Mouse (Mus musculus): ENCODE measurements around the gene Tmem247. TPM values are rescaled to one million over a fixed set of nuclear protein-coding genes. Genes with fewer than 3 reads are reported as not detected.

The Tmem247 gene
- polyA plus RNA-seq, 1 experiment from 2014 or later: not detected

DNA sequence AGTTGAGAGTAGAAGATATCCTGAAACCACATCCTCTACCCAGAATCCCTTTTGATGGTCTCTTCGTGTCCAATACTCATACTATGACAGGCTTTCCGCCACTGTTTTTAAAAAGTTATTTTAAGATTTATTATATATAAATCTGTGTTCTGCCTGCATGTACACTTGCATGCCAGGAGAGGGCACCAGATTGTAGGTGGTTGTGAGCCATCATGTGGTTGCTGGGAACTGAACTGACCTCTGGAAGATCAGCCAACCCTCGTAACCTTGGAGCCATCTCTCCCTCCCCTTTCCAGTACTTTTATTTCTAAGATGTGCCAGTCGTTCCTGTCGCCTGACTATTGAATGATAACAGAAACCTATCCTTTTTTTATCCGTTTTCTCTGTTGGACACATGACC, 1.6 kb downstream of the Tmem247 start:
- ATAC-seq (replicated peaks; ENCODE audit: low FRiP score): no peak
- Histone ChIP-seq H3K36me3 (no peaks in the 10 kb centered on the region), H3K9ac (no peak overlapping the region), H3K4me3 (replicated peaks) (no peak overlapping the region), H3K27me3 (no peaks in the 10 kb centered on the region), H3K9me3 (replicated peaks) (no peaks in the 10 kb centered on the region), H3K27ac (no peak overlapping the region), H3K4me2 (no peak overlapping the region), H3K4me1 (peaks cover 9% of the 10 kb centered on the region)
- WGBS: 68% methylated on average over 6 of the region's 6 CpGs

DNA sequence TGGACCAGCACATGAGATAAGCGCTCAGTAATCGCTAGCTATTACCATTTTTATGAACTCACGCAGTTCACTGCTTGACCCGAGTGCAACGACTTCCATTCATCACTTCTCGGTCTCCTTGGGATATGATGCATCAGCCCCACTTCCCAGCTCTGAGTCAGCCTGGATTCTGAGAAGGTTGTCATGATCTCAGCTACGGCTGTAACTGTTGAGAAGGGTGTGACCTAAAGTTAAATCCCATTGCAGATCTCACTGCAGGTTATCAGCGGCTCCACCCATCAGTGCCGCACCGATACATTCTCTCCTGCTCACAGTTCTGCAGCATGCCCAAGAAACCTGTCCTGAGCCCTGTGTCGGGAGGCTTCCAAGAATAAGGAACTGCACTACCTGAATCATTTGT, 2.6 kb downstream of the Tmem247 start:
- Histone ChIP-seq H3K4me1 (peaks cover 9% of the 10 kb centered on the region), H3K4me2 (no peak overlapping the region), H3K9ac (no peak overlapping the region), H3K27ac (no peak overlapping the region), H3K4me3 (replicated peaks) (no peak overlapping the region), H3K9me3 (replicated peaks) (no peaks in the 10 kb centered on the region), H3K36me3 (no peaks in the 10 kb centered on the region), H3K27me3 (no peaks in the 10 kb centered on the region)
- WGBS: 56% methylated on average over 11 of the region's 11 CpGs
- ATAC-seq (replicated peaks; ENCODE audit: low FRiP score): no peak

DNA sequence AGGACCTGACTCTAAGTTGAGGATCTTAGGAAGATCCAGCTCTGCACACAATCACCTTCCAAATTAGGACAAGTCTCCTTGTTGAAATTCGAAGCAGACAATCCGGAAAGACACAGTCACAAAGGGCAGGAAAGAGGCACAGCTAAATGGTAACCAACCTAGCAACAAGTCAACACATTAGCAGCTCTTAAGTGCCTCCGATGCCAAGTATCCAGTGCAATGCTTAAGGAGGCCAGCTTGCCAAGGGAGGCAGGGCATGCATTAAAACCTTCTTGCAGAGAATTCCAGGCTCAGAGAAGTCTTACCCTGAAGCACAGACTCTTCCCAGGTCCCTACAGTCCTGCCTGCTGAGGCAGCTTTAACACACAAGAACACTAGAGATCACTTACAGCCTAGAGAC, 7.5 kb downstream of the Tmem247 start:
- H3K9ac ChIP-seq: no peak overlapping the region
- no peak for ATAC-seq (replicated peaks; ENCODE audit: low FRiP score)
- peaks cover 6% of the 10 kb centered on the region; the same call in 1 of the 2 replicates for H3K4me1 ChIP-seq
- WGBS: 81% methylated on average over 3 of the region's 3 CpGs
- H3K36me3 ChIP-seq: no peaks in the 10 kb centered on the region
- H3K4me3 ChIP-seq (replicated peaks): no peak overlapping the region
- H3K27me3 ChIP-seq: no peaks in the 10 kb centered on the region
- H3K4me2 ChIP-seq: no peak overlapping the region
- H3K9me3 ChIP-seq (replicated peaks): peaks cover 9% of the 10 kb centered on the region
- H3K27ac ChIP-seq: no peak overlapping the region

DNA sequence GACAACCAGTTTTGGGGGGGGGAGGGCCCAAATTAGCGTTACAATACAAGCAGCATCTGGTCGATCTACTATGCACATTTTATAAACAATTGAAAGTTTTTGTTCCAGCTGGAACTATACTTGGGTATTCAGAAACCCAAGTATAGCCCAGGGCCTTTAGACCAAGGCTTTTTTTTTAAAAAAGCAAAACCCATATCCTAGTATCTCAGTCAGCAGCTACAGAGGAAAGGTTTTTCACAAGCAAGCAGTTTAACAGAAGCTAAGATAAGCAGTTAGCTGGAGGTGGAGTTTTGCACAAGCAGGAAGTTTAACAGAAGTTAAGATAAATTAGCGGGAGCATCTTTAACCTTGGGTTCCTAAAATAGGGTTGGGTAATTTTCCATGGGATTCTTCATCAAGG, 9.7 kb downstream of the Tmem247 start:
- Histone ChIP-seq H3K27ac (no peak overlapping the region), H3K27me3 (no peaks in the 10 kb centered on the region), H3K4me3 (replicated peaks) (no peak overlapping the region), H3K4me2 (no peak overlapping the region), H3K9me3 (replicated peaks) (peaks cover 9% of the 10 kb centered on the region), H3K36me3 (no peaks in the 10 kb centered on the region), H3K4me1 (0 out of 2 replicates have a peak, but pooled peaks cover 6% of the 10 kb centered on the region), H3K9ac (no peak overlapping the region)
- no peak for ATAC-seq (replicated peaks; ENCODE audit: low FRiP score)
- 94% methylated on average over 3 of the region's 3 CpGs for WGBS

DNA sequence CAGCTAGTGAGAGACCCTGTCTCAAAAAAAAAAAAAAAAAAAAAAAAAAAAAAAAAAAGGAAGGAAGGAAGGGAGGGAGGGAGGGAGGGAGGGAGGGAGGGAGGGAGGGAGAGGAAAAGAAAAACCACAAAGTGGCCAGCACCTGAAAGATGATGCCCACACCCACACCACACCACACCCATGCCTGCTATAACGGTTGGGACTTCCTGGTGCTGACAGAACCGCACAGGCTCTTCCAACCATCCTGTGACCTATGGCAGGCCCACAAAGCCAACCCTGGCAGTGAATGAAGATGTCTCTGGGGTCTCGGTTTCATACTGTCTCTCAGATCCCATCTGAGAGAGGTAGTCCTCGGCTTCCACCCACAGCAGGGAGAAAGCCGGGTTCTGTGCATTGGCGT, 12.2 kb downstream of the Tmem247 start:
- no peaks in the 10 kb centered on the region for H3K4me1 ChIP-seq
- 82% methylated on average over 6 of the region's 6 CpGs for WGBS
- peaks cover 10% of the 10 kb centered on the region for H3K27me3 ChIP-seq
- no peak overlapping the region for H3K4me2 ChIP-seq
- no peak overlapping the region for H3K4me3 ChIP-seq (replicated peaks)
- H3K9ac ChIP-seq: no peak overlapping the region
- no peak overlapping the region for H3K27ac ChIP-seq
- ATAC-seq (replicated peaks; ENCODE audit: low FRiP score): no peak
- no peaks in the 10 kb centered on the region for H3K36me3 ChIP-seq
- H3K9me3 ChIP-seq (replicated peaks): peaks cover 9% of the 10 kb centered on the region

DNA sequence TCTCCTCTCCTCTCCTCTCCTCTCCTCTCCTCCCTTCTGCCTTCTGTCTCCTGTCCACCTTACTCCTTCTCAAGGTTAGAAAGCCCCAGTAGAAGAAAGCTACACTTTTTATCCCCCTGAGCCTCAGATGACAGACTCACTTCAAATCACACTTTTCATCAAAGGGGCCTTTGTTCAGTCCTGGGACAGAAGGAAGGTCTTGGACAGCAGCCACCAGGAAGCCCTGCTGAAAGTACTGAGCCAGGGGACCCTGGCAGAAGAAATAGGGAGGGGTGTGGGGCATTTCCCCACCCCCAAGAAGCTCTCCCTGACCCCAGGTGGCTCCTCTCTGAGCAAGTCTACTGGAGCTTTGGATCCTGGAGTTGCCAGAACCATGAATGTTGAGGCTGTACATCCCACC, 12.8 kb downstream of the Tmem247 start:
- no peak for ATAC-seq (replicated peaks; ENCODE audit: low FRiP score)
- Histone ChIP-seq H3K27me3 (peaks cover 16% of the 10 kb centered on the region), H3K4me1 (no peaks in the 10 kb centered on the region), H3K27ac (no peak overlapping the region), H3K36me3 (no peaks in the 10 kb centered on the region), H3K4me3 (replicated peaks) (no peak overlapping the region), H3K9me3 (replicated peaks) (peaks cover 9% of the 10 kb centered on the region), H3K9ac (no peak overlapping the region), H3K4me2 (no peak overlapping the region)

DNA sequence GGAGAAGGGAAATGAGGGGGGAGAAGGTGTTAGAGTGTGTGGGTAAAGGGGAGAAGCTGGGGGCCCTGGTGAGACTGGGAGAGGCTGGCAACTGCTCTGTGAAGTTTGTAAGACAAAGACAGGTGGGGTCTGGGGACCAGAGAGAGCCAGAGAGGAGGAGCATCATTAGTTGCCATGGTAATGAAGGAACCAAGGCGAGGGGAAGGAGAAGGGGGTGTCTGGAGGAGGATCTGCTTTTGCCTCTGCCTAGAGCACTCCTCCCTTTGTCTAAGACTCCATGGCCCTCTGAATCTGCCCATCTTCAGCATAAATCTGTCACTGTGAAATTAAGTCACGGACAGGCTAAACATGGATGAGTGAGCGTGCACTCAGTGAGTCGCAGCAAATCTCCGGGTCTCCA, 15.7 kb downstream of the Tmem247 start:
- no peaks in the 10 kb centered on the region for H3K36me3 ChIP-seq
- peaks cover 22% of the 10 kb centered on the region for H3K27me3 ChIP-seq
- peak overlapping the region; percentile 26 for H3K4me2 ChIP-seq
- 18% methylated on average over 5 of the region's 5 CpGs for WGBS
- H3K4me3 ChIP-seq (replicated peaks): no peak overlapping the region
- peaks cover 9% of the 10 kb centered on the region for H3K4me1 ChIP-seq
- no peak overlapping the region for H3K27ac ChIP-seq
- no peak overlapping the region for H3K9ac ChIP-seq
- ATAC-seq (replicated peaks; ENCODE audit: low FRiP score): peak; percentile 53
- no peaks in the 10 kb centered on the region for H3K9me3 ChIP-seq (replicated peaks)

DNA sequence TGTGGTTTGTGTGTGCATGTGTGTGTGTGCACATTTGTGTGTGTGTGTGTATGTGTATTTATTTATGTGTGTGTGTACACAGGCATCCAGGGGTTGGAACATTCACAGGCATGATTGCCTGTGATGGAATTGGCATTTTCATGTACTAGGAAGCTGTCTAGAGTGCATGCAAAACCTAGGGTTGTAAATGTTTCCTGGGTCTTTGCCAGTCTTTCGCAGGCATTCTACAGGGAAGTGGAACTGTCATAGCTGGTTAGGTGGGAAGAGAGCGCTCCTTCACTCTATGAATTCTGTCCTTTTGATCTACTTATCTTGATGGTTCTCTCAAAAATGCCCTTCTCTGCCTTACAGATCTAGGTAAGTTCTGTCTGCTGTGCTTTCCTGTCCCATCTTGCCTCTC, 19.9 kb downstream of the Tmem247 start:
- Histone ChIP-seq H3K27me3 (peaks cover 21% of the 10 kb centered on the region), H3K4me1 (peaks cover 15% of the 10 kb centered on the region), H3K9ac (no peak overlapping the region), H3K36me3 (no peaks in the 10 kb centered on the region), H3K4me2 (peak overlapping the region; percentile 79), H3K4me3 (replicated peaks) (no peak overlapping the region), H3K9me3 (replicated peaks) (no peaks in the 10 kb centered on the region), H3K27ac (no peak overlapping the region)
- 72% methylated on average over 2 of the region's 2 CpGs for WGBS
- no peak for ATAC-seq (replicated peaks; ENCODE audit: low FRiP score)

DNA sequence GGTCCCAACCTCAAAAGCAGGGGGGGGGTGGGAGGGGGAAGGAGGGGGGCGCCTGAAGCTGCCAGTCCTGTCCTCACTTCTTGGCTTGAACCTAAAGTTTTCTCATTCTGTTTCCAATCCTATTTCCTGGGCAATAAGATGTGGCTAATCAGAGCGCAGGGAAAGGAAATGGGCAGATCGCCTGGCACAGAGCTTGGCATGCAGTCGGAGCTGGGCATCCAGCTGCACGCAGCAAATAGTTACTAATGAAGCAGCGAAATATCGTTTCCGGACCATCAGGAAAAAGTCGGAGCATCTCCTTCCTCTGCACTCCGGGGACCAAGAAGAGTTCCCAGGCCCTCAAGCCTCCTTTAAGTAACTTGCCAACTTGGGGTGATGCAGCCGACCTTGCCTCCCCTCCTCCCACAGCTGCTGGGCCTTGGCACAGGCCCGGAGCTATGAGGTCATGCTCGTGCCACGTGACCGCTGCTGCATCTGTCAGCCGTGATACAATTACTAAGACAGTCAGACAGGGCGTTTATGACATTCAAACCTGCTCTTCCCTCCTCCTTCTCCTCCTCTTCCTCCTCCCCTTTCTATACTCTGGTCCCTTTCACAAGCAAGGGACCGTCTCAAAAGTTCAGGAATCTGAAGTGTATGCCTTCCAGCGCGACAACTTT, 20.5 kb downstream of the Tmem247 start:
- peak overlapping the region; percentile 41 for H3K9ac ChIP-seq
- 3% methylated on average over 20 of the region's 20 CpGs for WGBS

DNA sequence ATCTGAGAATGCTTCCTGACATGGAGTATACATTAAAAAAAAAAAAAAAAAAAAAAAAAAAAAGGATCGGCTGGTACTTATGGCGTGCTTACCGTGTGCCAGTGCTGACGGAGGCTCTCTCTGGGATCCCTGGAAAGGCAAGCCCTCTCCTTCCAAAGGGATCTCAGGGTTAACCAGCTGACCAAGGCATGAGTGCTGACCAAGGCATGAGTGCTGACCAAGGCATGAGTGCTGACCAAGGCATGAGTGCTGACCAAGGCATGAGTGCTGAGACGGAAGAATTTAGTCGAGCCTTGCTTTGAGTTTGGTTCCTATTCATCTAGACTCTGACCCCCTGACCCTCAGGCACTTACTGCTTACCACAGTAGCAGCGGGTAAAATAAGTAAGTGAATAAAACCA, 21.5 kb downstream of the Tmem247 start:
- Histone ChIP-seq H3K9me3 (replicated peaks) (no peaks in the 10 kb centered on the region), H3K36me3 (no peaks in the 10 kb centered on the region), H3K4me3 (replicated peaks) (no peak overlapping the region), H3K27ac (no peak overlapping the region), H3K9ac (no peak overlapping the region), H3K27me3 (peaks cover 18% of the 10 kb centered on the region), H3K4me1 (peaks cover 15% of the 10 kb centered on the region), H3K4me2 (no peak overlapping the region)
- no peak for ATAC-seq (replicated peaks; ENCODE audit: low FRiP score)
- 60% methylated on average over 7 of the region's 7 CpGs for WGBS

More for the DNA sequence above, 20.5 kb downstream of the Tmem247 start:
- Histone ChIP-seq H3K27ac (peak overlapping the region; percentile 41; the same call in 1 of the 2 replicates), H3K4me1 (peaks cover 15% of the 10 kb centered on the region), H3K9me3 (replicated peaks) (no peaks in the 10 kb centered on the region), H3K4me3 (replicated peaks) (peak overlapping the region; percentile 48), H3K36me3 (no peaks in the 10 kb centered on the region), H3K4me2 (peak overlapping the region; percentile 79), H3K27me3 (peaks cover 19% of the 10 kb centered on the region)
- ATAC-seq (replicated peaks; ENCODE audit: low FRiP score): peak; percentile 90

DNA sequence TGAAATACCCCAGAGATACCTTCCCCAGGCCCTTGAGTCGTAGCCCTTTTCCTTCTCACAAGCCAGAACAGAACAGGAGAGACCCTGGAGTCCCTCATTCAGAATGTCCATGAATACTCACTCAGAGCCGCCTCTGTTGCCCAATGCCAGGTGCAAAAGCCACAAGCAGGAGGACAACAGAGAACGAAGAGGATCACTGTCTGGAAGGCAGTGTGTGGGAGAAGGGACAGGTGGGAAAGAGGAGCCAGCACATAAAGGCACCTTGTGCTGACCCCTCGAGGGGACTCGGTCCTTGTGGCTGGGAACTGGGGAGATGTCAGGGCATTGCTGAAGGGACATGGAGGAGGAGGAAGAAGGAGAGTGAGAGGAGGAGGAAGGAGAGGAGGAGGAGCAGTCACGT, 25.0 kb downstream of the Tmem247 start:
- no peaks in the 10 kb centered on the region for H3K9me3 ChIP-seq (replicated peaks)
- no peak for ATAC-seq (replicated peaks; ENCODE audit: low FRiP score)
- H3K27me3 ChIP-seq: no peaks in the 10 kb centered on the region
- no peaks in the 10 kb centered on the region for H3K36me3 ChIP-seq
- WGBS: 62% methylated on average over 6 of the region's 6 CpGs
- no peak overlapping the region for H3K4me3 ChIP-seq (replicated peaks)
- H3K4me1 ChIP-seq: peaks cover 13% of the 10 kb centered on the region
- no peak overlapping the region for H3K9ac ChIP-seq
- no peak overlapping the region for H3K4me2 ChIP-seq
- H3K27ac ChIP-seq: no peak overlapping the region

DNA sequence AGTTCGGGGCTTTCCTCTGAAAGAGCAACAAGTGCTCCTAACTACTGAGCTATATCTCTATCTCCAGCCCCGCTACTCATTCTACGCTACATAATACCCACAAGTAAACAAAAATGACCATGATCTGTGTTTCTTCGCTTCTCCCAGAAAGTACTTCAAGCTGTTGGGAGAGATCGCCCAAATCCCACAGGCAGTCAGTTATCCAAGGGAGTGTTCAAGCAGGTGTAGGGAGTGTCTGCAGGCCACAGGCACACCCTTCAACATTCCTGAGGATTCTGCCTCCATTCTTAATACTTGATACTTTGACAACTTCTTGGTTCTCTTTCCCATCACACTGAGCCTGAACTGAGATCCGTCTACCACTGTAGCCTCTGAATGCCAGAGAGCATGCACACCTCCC, 26.0 kb downstream of the Tmem247 start:
- Histone ChIP-seq H3K36me3 (no peaks in the 10 kb centered on the region), H3K4me2 (no peak overlapping the region), H3K9ac (no peak overlapping the region), H3K4me3 (replicated peaks) (no peak overlapping the region), H3K9me3 (replicated peaks) (no peaks in the 10 kb centered on the region), H3K27me3 (no peaks in the 10 kb centered on the region), H3K4me1 (peaks cover 7% of the 10 kb centered on the region), H3K27ac (no peak overlapping the region)
- ATAC-seq (replicated peaks; ENCODE audit: low FRiP score): no peak
- 87% methylated on average over 6 of the region's 6 CpGs for WGBS

DNA sequence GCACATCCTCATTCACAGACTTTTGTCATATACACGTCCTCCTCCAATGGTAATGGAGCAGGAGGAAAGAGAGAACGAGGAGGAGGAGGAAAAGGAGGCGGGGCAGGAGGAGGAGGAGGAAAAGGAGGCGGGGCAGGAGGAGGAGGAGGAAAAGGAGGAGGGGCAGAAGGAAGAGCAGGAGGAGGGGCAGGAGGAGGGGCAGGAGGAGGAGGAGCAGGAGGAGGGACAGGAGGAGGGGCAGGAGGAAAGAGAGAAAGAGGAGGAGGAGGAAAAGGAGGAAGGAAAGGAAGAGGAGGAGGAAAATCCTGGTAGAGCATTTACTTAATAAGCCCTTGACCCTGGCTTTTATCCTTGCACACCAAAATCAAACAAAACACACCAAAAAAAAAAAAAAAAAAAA, 28.9 kb downstream of the Tmem247 start:
- 0 out of 2 replicates have a peak, but pooled peaks cover 5% of the 10 kb centered on the region for H3K4me1 ChIP-seq
- H3K36me3 ChIP-seq: no peaks in the 10 kb centered on the region
- H3K4me3 ChIP-seq (replicated peaks): no peak overlapping the region
- no peak overlapping the region for H3K27ac ChIP-seq
- H3K4me2 ChIP-seq: no peak overlapping the region
- 53% methylated on average over 4 of the region's 4 CpGs for WGBS
- no peaks in the 10 kb centered on the region for H3K27me3 ChIP-seq
- no peak for ATAC-seq (replicated peaks; ENCODE audit: low FRiP score)
- H3K9me3 ChIP-seq (replicated peaks): no peaks in the 10 kb centered on the region
- no peak overlapping the region for H3K9ac ChIP-seq
